Mouse (Mus musculus) MEL (cell line): ENCODE measurements around the gene Scamp1. TPM values are rescaled to one million over a fixed set of nuclear protein-coding genes. Genes with fewer than 3 reads are reported as not detected.

Source experiments
- DNase-seq: peaks from one replicate; pipeline ENCODE4 v3.0.0; 2011; ENCODE audit warnings: low read depth, low spot score
- H3K27ac ChIP-seq: 2 replicates; pipeline ENCODE4 v1.5.1; 2012; ENCODE audit warnings: low read depth, mild to moderate bottlenecking, control low read depth, low read length, moderate library complexity; ENCODE audit not compliant: control insufficient read depth
- H3K27me3 ChIP-seq, 2 experiments: fragments of 150-350 bp in 1 of 2; sonication (generic) in 1 of 2; 2 replicates each; pipeline ENCODE4 v1.6.1; 2012; ENCODE audit warnings: low read length in 2 of 2, mild to moderate bottlenecking in 2 of 2, improper control_type of control experiment in 1 of 2, moderate library complexity in 1 of 2; ENCODE audit not compliant: insufficient read depth in 2 of 2, control insufficient read depth in 1 of 2
- H3K36me3 ChIP-seq, 2 experiments: 2 replicates each; pipeline ENCODE4 v1.6.1; 2012 to 2014; ENCODE audit warnings: low read length in 2 of 2, improper control_type of control experiment in 1 of 2, inconsistent platforms in 1 of 2, mild to moderate bottlenecking in 1 of 2; ENCODE audit not compliant: insufficient read depth in 2 of 2, control insufficient read depth in 1 of 2
- H3K4me1 ChIP-seq, 2 experiments: fragments of 150-350 bp in 1 of 2; sonication (generic) in 1 of 2; 2 replicates each; pipeline ENCODE4 v1.6.1; 2012; ENCODE audit warnings: low read length in 2 of 2, improper control_type of control experiment in 1 of 2, mild to moderate bottlenecking in 1 of 2; ENCODE audit not compliant: insufficient read depth in 2 of 2, control insufficient read depth in 1 of 2
- H3K4me3 ChIP-seq, 2 experiments: fragments of 150-350 bp in 1 of 2; sonication (generic) in 1 of 2; 2 replicates each; pipeline ENCODE4 v1.5.1; 2012; ENCODE audit warnings: low read depth in 2 of 2, low read length in 2 of 2, mild to moderate bottlenecking in 2 of 2, moderate library complexity in 2 of 2, control low read depth in 1 of 2, improper control_type of control experiment in 1 of 2; ENCODE audit not compliant: control insufficient read depth in 1 of 2, insufficient read depth in 1 of 2
- H3K79me2 ChIP-seq: 2 replicates; pipeline ENCODE4 v1.6.1; 2012; ENCODE audit warnings: mild to moderate bottlenecking, low read length, moderate library complexity; ENCODE audit not compliant: control insufficient read depth, poor library complexity, insufficient read depth
- H3K9ac ChIP-seq: 2 replicates; pipeline ENCODE4 v1.6.1; 2012; ENCODE audit warnings: low read depth, mild to moderate bottlenecking, control low read depth, low read length, moderate library complexity; ENCODE audit not compliant: control insufficient read depth, poor library complexity, severe bottlenecking
- H3K9me3 ChIP-seq: fragments of 150-350 bp; sonication (generic); replicated peaks from 2 replicates; pipeline ENCODE4 v1.6.1; 2012; ENCODE audit warnings: mild to moderate bottlenecking, low read length, improper control_type of control experiment, moderate library complexity; ENCODE audit not compliant: insufficient read depth
- BHLHE40 ChIP-seq: IDR thresholded peaks from 2 replicates; pipeline ENCODE4 v1.6.1; 2012; ENCODE audit warnings: low read depth, mild to moderate bottlenecking, inconsistent platforms, low read length, improper control_type of control experiment, borderline replicate concordance
- CTCF ChIP-seq, 3 experiments: IDR thresholded peaks in 2 of 3; conservative IDR thresholded peaks in 1 of 3; 2 replicates each; pipeline ENCODE4 v1.5.1; 2011 to 2012; ENCODE audit warnings: low read length in 3 of 3, low read depth in 2 of 3, mild to moderate bottlenecking in 2 of 3, improper control_type of control experiment in 1 of 3, inconsistent platforms in 1 of 3, mixed read lengths in 1 of 3, moderate library complexity in 1 of 3; ENCODE audit not compliant: control insufficient read depth in 1 of 3, insufficient read depth in 1 of 3, poor library complexity in 1 of 3, severe bottlenecking in 1 of 3
- ELF1 ChIP-seq: IDR thresholded peaks from 2 replicates; pipeline ENCODE4 v1.6.1; 2014; ENCODE audit warnings: low read depth, mild to moderate bottlenecking, inconsistent platforms, low read length, improper control_type of control experiment, moderate library complexity
- ETS1 ChIP-seq: IDR thresholded peaks from 2 replicates; pipeline ENCODE4 v1.6.1; 2012; ENCODE audit warnings: low read depth, mild to moderate bottlenecking, inconsistent platforms, low read length, improper control_type of control experiment, moderate library complexity
- GABPA ChIP-seq: IDR thresholded peaks from 2 replicates; pipeline ENCODE4 v1.6.1; 2012; ENCODE audit warnings: low read depth, mild to moderate bottlenecking, inconsistent platforms, low read length, improper control_type of control experiment, moderate library complexity
- JUND ChIP-seq: IDR thresholded peaks from 2 replicates; pipeline ENCODE4 v1.6.1; 2011; ENCODE audit warnings: low read depth, mild to moderate bottlenecking, improper control_type of control experiment, low read length
- KAT2A ChIP-seq: conservative IDR thresholded peaks from 2 replicates; pipeline ENCODE4 v1.6.1; 2012; ENCODE audit warnings: low read depth, low read length, improper control_type of control experiment, inconsistent platforms
- MAZ ChIP-seq: IDR thresholded peaks from 2 replicates; pipeline ENCODE4 v1.6.1; 2012; ENCODE audit warnings: low read depth, mild to moderate bottlenecking, inconsistent platforms, low read length, improper control_type of control experiment
- MEF2A ChIP-seq: IDR thresholded peaks from 2 replicates; pipeline ENCODE4 v1.6.1; 2014; ENCODE audit warnings: low read depth, mild to moderate bottlenecking, inconsistent platforms, low read length, improper control_type of control experiment; ENCODE audit not compliant: poor library complexity, insufficient replicate concordance, severe bottlenecking; ENCODE audit errors: extremely low read depth
- MYB ChIP-seq: IDR thresholded peaks from 2 replicates; pipeline ENCODE4 v1.6.1; 2011; ENCODE audit warnings: mild to moderate bottlenecking, low read depth, low read length, improper control_type of control experiment
- MYC ChIP-seq: IDR thresholded peaks from 2 replicates; pipeline ENCODE4 v1.6.1; 2011; ENCODE audit warnings: low read depth, mild to moderate bottlenecking, low read length, improper control_type of control experiment, moderate library complexity
- POLR2A ChIP-seq, 2 experiments: IDR thresholded peaks; 2 replicates each; pipeline ENCODE4 v1.6.1; 2011 to 2012; ENCODE audit warnings: low read length in 2 of 2, mild to moderate bottlenecking in 2 of 2, control low read depth in 1 of 2, improper control_type of control experiment in 1 of 2, low read depth in 1 of 2, moderate library complexity in 1 of 2; ENCODE audit not compliant: control insufficient read depth in 1 of 2, insufficient read depth in 1 of 2, poor library complexity in 1 of 2
- POLR2AphosphoS2 ChIP-seq: IDR thresholded peaks from 2 replicates; pipeline ENCODE4 v1.6.1; 2011; ENCODE audit warnings: low read length, improper control_type of control experiment
- RAD21 ChIP-seq: IDR thresholded peaks from 2 replicates; pipeline ENCODE4 v1.6.1; 2011; ENCODE audit warnings: mild to moderate bottlenecking, low read depth, low read length, improper control_type of control experiment
- RCOR1 ChIP-seq: IDR thresholded peaks from 2 replicates; pipeline ENCODE4 v1.6.1; 2012; ENCODE audit warnings: low read depth, mild to moderate bottlenecking, inconsistent platforms, low read length, improper control_type of control experiment
- TAL1 ChIP-seq: IDR thresholded peaks from 2 replicates; pipeline ENCODE4 v1.6.1; 2012; ENCODE audit warnings: mild to moderate bottlenecking, inconsistent platforms, low read length, moderate library complexity, mixed read lengths
- TBP ChIP-seq: IDR thresholded peaks from 2 replicates; pipeline ENCODE4 v1.8.0; 2011; ENCODE audit warnings: low read depth, low read length, improper control_type of control experiment
- USF2 ChIP-seq, 2 experiments: IDR thresholded peaks; 2 replicates each; pipeline ENCODE4 v1.6.1; 2011 to 2012; ENCODE audit warnings: improper control_type of control experiment in 2 of 2, low read length in 2 of 2, borderline replicate concordance in 1 of 2, inconsistent platforms in 1 of 2, low read depth in 1 of 2, mild to moderate bottlenecking in 1 of 2; ENCODE audit not compliant: insufficient read depth in 1 of 2
- ZC3H11A ChIP-seq: IDR thresholded peaks from 2 replicates; pipeline ENCODE4 v1.6.1; 2012; ENCODE audit warnings: low read depth, mild to moderate bottlenecking, inconsistent platforms, low read length, improper control_type of control experiment
- ZKSCAN1 ChIP-seq: IDR thresholded peaks from 2 replicates; pipeline ENCODE4 v1.6.1; 2012; ENCODE audit warnings: low read depth, mild to moderate bottlenecking, inconsistent platforms, low read length, improper control_type of control experiment, moderate library complexity
- ZMIZ1 ChIP-seq: IDR thresholded peaks from 2 replicates; pipeline ENCODE4 v1.6.1; 2012; ENCODE audit warnings: low read depth, mild to moderate bottlenecking, inconsistent platforms, low read length, improper control_type of control experiment, moderate library complexity
- polyA plus RNA-seq, 2 experiments: library from polyadenylated mRNA; stranded (reverse) in 1 of 2; unstranded in 1 of 2; fragments of >175 nt in 1 of 2; fragments of >200 nt in 1 of 2; gene quantifications; 2 replicates each; pipeline versions ENCODE4 v1.2.1 to v1.2.4; 2012; ENCODE audit warnings: low replicate concordance in 2 of 2, low read depth in 1 of 2; ENCODE audit not compliant: insufficient read length in 2 of 2, insufficient read depth in 1 of 2, missing spikeins in 1 of 2
- total RNA-seq: library from RNA; depleted of rRNA; stranded (reverse); fragments of 300-350 nt; gene quantifications from 2 replicates; pipeline ENCODE4 v1.2.3, GENCODE M21; 2012

Scamp1 gene
- total and polyA plus RNA-seq, 3 experiments, result 0.03 TPM; not detected in 2

GRCm38 (mm10) chr13:94306277-94306967, 20.8 kb upstream of the Scamp1 start:
- Histone ChIP-seq H3K9ac (no peak overlapping the region), H3K27ac (no peak overlapping the region), H3K27me3 (no peaks in the 10 kb centered on the region; a peak in 1 of 4 replicates), H3K4me1 (no peaks in the 10 kb centered on the region)
- no peak for TF ChIP-seq MYC
- TF ChIP-seq MEF2A, result no peak
- no peak for TF ChIP-seq ZC3H11A
- no peak for TF ChIP-seq KAT2A
- no peak for TF ChIP-seq MYB
- no peak for TF ChIP-seq MAZ
- TF ChIP-seq ZMIZ1, result no peak
- TF ChIP-seq CTCF (IDR thresholded peaks at IDR 0.05 in 2 of 3, conservative IDR thresholded peaks at IDR 0.05 in 1 of 3; ENCODE audit: control insufficient read depth in 1 of 3, insufficient read depth in 1 of 3, low read depth in 2 of 3, low read length in 3 of 3, poor library complexity in 1 of 3, severe bottlenecking in 1 of 3), result no peak
- TF ChIP-seq BHLHE40, result no peak
- TF ChIP-seq JUND, result no peak
- TF ChIP-seq ELF1, result no peak
- TF ChIP-seq TBP, result no peak
- TF ChIP-seq POLR2AphosphoS2, result no peak
- no peak for TF ChIP-seq ZKSCAN1
- no peak for TF ChIP-seq RCOR1
- TF ChIP-seq RAD21, result no peak
- no peak for TF ChIP-seq ETS1
- TF ChIP-seq, all 39 proteins: peak for 0
- Histone ChIP-seq H3K9me3 (no peaks in the 10 kb centered on the region), H3K36me3 (no peaks in the 10 kb centered on the region), H3K4me3 (no peak overlapping the region), H3K79me2 (no peaks in the 10 kb centered on the region)
- no peak for DNase-seq

GRCm38 (mm10) chr13:94300946-94301538, 15.4 kb upstream of the Scamp1 start:
- no peak overlapping the region for H3K27ac ChIP-seq

More at GRCm38 (mm10) chr13:94300946-94301538, 15.4 kb upstream of the Scamp1 start:
- Histone ChIP-seq H3K36me3 (no peaks in the 10 kb centered on the region), H3K4me1 (no peaks in the 10 kb centered on the region)
- DNase-seq, result no peak
- TF ChIP-seq CTCF (IDR thresholded peaks at IDR 0.05 in 2 of 3, conservative IDR thresholded peaks at IDR 0.05 in 1 of 3; ENCODE audit: control insufficient read depth in 1 of 3, insufficient read depth in 1 of 3, low read depth in 2 of 3, low read length in 3 of 3, poor library complexity in 1 of 3, severe bottlenecking in 1 of 3) (no peak), GABPA (no peak), MEF2A (no peak), TAL1 (no peak), USF2 (IDR thresholded peaks at IDR 0.05; ENCODE audit: borderline replicate concordance in 1 of 2, insufficient read depth in 1 of 2, low read depth in 1 of 2, low read length in 2 of 2) (no peak), ETS1 (no peak), MYC (no peak), POLR2A (IDR thresholded peaks at IDR 0.05; ENCODE audit: control insufficient read depth in 1 of 2, insufficient read depth in 1 of 2, low read depth in 1 of 2, low read length in 2 of 2, poor library complexity in 1 of 2) (no peak)
- TF ChIP-seq, all 39 proteins: peak for 0
- Histone ChIP-seq H3K9ac (no peak overlapping the region), H3K4me3 (no peak overlapping the region), H3K27me3 (no peaks in the 10 kb centered on the region; a peak in 1 of 4 replicates), H3K9me3 (no peaks in the 10 kb centered on the region), H3K79me2 (no peaks in the 10 kb centered on the region)
